Mouse (Mus musculus): ENCODE measurements around the gene Zfp217.

Gene Zfp217

DNA sequence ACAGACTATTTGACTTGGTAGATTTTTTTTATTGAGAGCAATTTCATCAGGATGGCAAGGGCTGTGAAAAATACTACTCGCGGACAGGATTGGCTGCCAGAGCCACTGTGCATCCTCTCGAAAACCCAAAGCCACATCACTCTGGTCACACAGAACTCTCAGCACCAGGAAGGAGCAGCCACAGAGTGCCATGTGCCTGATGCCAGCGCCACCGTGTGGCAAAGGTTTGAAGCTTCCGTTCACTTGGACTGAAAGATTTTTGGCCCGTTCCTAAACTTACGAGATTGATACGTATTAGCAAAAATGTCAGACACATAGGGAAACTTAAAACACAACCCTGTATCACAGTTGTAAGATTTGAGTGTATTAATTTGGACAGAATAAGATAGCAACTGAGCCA, 44.1 kb downstream of the Zfp217 start:
- peak; percentile 61 to 75 for DNase-seq (ENCODE audit: low read depth in 2 of 2, low spot score in 2 of 2)

DNA sequence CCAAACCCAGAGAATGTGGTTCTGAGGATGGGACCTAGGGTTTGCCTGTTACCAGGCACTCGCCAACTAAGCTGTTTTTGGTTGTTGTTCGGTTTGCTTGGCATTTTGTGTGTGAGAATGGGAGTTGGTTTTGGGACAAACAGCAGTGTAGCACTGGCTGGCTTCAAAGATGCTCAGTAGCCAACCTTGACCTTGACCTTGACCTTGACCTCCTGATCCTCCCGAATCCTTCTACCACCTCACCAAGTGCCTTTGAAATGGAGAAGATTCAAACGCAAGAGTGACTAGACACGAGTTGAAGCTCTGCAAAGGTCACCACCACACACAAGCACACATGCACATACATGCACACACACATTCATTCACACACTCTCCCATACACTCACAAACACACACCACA, 44.6 kb downstream of the Zfp217 start:
- DNase-seq (ENCODE audit: low read depth in 2 of 2, low spot score in 2 of 2), result no peak

DNA sequence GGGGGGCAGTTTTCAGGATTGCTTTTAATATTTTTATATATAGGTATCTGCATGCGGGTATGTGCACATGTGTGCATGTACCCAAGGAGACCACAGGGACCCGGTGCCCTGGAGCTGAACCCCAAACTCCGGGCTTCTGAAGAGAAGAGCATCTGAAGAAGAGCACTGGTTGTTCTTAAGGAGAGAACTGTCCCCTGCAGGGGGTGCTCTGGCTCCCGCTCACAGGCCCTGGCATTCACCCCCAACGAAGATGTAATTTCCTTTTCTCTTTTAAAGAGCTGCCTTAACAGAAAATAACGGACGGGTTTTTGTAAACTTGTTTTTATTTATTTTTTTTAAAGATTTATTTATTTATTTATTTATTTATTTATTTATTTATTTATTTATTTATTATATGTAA, 46.0 kb downstream of the Zfp217 start:
- DNase-seq (ENCODE audit: low read depth in 2 of 2, low spot score in 2 of 2), result no peak

DNA sequence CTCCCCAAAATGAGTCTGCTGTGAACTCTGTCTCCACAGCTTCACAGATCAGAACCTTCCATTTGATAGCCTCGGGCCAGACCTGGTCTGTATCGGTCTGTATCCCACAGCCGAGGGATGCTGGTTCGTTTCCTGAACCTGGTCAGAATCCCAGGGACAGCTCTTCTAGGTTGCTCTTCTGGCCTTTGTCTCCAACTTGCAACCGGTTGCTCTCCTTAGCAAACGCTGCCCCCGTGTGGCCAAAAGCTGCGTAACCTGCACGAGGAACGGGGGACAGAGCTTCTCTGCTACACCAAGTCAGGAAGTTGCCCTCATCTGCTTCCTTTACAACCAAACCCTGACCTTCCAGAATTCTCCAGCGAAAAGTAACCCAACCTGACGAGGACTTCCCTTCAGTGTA, 46.8 kb downstream of the Zfp217 start:
- peak; percentile 86 to 92 for DNase-seq (ENCODE audit: low read depth in 2 of 2, low spot score in 2 of 2)

DNA sequence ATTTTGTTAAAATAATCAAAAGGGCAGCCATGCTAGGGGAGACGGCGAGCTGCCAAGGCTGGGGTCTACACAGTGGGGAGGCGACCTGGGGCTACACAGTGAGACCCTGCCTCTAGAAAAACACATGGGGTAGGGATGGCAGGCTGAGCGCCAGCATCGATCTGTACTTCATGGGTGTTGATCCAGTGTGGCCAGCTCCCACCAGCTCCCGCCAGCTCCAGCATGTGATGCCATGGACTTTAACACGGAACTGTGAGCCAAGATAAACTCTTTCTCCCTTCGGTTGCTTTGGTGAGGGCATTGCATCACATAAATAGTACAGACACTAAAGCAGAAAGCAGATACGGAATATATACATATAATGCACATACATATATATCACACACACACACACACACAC, 53.0 kb downstream of the Zfp217 start:
- no peak for DNase-seq (ENCODE audit: low read depth in 2 of 2, low spot score in 2 of 2)

DNA sequence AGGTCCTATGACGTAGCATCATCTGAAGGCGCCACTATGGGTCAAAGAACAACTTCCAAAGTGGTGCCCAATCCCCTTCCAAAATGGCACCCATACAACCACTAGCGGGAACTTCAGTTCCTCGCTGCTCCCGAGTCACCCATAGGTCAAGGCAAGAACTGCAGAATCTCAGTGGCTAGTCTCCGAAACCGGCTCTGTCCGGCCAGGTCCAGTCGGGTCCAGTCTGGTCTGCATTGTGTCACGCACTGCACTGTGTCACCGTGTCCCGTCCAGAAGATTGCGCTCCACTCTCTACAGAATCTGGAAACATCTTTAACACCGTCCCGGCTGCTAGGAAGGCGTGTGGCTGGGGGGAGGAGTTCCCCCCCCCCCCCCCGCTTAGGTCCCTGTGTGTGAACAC, 53.7 kb downstream of the Zfp217 start:
- DNase-seq (ENCODE audit: low read depth in 2 of 2, low spot score in 2 of 2), result no peak

DNA sequence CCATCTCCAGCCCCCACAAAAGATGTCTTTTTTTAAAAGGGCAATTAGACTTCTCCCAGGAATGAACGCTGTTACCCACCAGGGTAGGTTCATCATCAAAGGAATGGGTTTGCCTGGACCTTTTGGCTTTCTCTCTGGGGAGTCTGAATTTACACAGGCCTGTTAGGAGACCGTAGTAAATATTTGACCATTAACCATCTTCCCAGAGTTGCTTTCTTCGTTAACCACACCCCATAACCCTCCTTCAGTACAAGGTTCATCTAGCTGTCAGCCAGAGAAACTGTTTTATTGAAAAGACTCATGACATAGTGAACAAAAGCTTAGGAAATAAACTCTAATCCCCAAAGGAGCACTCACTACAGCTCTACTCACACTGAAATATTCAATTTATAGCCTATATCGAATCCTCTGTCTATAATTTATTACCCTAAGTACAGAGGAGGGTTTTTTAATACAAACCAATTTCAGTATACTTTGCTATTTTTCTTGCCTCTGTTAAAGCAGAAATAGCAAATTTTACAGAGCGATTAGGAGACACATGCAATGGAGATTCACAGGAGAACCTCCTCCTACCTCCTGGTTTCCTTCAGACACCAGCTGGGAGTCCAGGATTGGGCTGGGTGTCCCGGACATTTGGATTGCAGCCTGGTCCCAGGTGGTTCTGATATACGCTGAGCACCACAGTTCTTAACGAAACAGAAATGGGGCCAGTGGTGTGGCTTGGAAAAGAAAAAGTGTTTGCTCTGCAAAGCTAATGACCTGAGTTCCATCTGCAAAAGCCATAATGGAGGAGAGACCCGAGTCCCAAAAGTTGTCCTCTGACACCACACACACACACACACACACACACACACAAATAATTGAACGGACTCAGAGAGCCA, 56.1 kb downstream of the Zfp217 start:
- DNase-seq (ENCODE audit: low read depth in 2 of 2, low spot score in 2 of 2), result no peak

DNA sequence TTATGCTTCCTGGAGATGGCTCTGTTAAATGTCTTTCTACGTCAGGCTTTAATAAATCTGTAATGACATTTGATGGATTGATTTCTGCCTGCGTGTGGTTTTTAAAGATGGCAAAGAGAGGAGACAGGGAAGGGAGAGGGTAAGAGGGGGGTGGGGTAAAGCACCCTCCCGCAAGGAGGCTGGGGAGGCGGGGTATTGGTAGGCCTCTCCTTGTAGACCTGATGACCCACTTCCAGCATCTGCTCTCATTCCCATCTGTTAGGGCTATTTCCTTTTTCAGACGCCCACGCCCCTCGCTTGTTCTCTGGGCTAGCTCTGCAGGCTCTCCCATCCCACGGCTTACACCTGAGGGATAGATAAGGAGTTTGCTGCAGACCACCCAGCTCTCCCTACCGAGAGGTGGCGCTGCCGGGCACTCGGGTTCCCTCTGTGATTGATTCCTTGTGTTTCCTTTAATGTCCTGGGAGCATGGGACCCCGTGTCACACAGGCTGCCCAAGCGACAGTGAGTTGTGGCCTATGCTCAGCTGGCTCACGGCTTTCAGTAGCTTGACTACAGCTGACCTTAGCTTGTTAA, 69.4 kb downstream of the Zfp217 start:
- DNase-seq (ENCODE audit: low read depth in 2 of 2, low spot score in 2 of 2), result no peak

DNA sequence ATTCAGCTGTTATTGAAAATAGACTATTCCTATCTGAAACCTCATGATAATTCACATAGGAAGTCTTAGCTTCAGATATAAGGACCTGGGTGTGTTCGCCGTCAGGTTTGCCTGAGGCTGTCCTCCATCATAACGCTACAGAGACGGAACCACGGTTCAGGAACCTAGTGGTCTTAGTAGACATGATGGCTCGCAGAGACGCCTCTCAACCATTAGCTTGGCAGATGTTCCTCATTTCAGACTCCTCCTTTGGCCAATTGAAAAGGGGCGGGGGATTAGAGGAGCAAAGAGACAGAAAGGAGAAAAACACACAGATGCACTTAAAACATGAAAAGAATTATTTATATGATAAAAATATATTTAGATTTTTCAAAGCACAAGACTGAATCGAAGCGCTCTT, 69.9 kb downstream of the Zfp217 start:
- no peak for DNase-seq (ENCODE audit: low read depth in 2 of 2, low spot score in 2 of 2)

DNA sequence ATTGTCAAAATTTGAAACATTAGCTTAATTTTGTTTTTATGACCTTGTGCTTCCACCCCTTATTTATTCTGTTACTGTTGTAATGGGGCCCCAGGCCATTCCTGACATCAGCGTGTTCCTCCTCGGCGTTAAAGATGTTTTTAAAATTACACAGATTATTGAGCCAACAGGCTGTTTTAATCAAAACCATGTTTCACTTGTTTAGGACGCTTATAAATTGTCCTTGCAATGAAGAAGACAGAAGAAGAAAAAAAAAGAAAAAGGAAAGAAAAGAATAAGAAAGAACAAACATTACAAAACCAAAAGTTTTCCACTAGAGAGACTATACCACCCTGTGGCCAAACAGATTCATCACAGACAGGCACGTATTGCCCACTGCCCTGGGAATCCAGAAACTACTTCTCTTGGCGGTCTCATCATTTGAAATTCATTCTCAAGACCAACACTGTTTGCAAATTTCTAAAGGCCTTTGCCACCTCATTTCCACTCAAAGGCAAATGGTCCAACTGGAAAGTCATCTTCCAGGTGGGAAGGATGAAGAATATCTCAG, 70.9 kb downstream of the Zfp217 start:
- no peak for DNase-seq (ENCODE audit: low read depth in 2 of 2, low spot score in 2 of 2)

DNA sequence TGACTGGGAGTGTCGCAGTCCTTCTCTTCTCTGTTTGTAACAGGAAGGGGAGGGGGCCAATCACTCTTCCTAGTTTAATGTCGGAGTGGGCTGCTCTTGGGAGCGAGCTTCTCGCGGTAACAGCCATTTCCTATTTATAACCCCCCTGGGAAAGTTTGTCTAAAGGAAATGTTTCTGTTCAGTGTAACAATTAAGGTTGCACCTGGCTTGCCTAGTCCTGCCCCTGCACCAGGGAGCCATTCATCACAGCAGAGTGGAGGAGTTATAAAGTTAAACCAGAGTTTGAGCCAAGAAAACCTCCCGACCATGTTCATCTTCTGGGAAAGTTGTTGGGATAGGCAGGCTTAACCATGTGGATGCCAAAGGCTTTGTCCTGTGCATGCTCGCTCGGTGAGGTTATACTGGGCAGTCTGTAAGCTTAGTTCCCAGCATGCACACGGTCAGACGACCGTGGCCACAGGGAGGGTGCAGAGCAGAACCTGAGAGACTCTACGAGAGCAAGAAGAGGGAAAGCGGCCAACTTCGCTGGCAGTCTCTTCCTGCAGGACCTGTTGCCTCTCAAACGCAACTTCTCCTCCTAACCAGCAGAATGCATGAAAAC, 77.2 kb downstream of the Zfp217 start:
- no peak for DNase-seq (ENCODE audit: low read depth in 2 of 2, low spot score in 2 of 2)

DNA sequence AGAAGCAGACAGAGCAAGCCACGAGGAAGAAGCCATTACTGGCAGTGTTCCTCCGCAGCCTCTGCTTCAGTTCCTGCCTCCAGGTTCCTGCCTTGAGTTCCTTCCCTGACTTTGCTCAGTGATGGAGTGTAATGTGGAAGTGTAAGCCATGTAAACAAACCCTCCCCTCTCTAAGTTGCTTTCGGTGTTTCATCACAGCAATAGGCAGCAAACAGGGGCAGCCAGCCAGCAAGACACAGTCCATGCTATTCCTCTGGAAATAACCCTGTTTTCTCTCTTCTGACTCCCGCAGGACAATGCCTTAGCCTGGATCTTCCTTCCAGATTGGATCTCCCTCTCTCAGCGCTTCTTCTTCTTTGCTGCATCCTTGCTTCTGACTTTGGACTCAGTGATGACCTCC, 77.9 kb downstream of the Zfp217 start:
- DNase-seq (ENCODE audit: low read depth in 2 of 2, low spot score in 2 of 2), result no peak

DNA sequence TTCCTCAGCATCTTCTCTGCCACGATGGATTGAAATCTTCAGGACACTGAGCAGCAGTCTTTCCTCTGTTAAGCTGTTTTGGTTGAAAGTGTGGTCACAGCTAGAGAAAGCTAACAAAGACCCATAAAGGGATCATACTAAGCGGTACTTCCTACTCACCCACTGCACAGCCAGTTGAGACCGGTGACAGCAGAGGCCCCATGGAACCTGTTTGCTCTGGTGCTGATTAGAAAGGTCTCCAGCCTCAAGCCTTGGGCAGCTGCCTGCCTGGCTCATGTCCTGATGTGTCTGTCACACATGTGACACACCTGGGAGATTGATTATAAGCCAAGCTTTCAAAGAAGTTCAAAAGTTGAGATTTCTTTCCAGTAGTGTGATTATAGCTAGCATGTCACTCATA, 85.5 kb downstream of the Zfp217 start:
- DNase-seq (ENCODE audit: low read depth in 2 of 2, low spot score in 2 of 2), result no peak

DNA sequence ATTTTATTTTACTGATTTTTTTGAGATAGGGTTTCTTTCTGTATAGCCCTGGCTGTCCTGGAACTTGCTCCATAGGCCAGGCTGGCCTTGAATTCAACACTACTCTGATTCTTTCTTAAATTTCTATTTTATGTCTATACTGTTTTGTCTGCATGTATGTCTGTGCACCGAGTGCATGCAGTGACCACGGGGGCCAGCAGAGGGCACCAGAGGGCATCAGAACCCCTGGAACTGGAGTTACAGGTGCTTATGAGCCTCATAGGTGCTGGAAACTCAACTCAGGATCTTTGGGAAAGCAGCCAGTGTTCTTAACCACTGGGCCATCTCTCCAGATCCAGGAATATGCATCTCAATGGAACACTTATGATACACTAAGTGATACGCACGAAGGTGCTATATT, 87.8 kb downstream of the Zfp217 start:
- peak; percentile 29 to 35 for DNase-seq (ENCODE audit: low read depth in 2 of 2, low spot score in 2 of 2)

DNA sequence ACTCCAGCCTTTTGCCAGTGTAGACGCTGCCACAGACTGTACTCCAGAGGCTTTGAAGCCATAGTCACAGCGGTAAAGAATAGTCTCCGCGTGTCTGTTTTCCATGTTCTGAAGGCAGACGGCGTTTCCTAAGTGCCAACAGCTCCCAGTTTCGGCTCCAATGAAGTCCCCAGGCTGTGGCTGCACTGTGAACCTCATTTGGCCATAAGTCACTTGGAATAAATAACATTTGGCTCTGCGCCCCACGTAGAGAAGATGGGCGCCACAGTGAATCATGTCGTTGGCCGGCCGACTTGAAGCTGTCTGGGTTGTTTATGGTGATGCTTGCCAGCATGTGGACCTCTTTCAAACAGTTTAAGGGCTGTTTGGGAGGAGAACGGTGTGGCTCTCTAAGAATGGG, 89.1 kb downstream of the Zfp217 start:
- no peak for DNase-seq (ENCODE audit: low read depth in 2 of 2, low spot score in 2 of 2)

Measured in CD8-positive naive resting alpha-beta T cell, adult 2 months (primary cell).